Mouse (Mus musculus): Measurements from ENCODE around the gene Med11. TPM values are rescaled to one million over a fixed set of nuclear protein-coding genes. Genes with fewer than 3 reads are reported as not detected.

Med11 gene
- total and polyA plus RNA-seq, 2 experiments from 2014 or later = 21.2 to 35.6 TPM

GRCm38 (mm10) chr11:70435476-70435875 is 16.2 kb upstream of the Med11 start:
- no peak for TF ChIP-seq CTCF (IDR thresholded peaks at IDR 0.05; ENCODE audit: low read depth)
- no peaks in the 10 kb centered on the region for H3K27me3 ChIP-seq (ENCODE audit: insufficient read depth, low read length)
- no peak for DNase-seq
- no peak overlapping the region for H3K4me3 ChIP-seq (ENCODE audit: low read depth, low read length)
- H3K9me3 ChIP-seq (ENCODE audit: low read length) = no peaks in the 10 kb centered on the region
- H3K4me1 ChIP-seq (ENCODE audit: insufficient read depth) = peaks cover 9% of the 10 kb centered on the region
- 89% methylated on average over 5 of the region's 5 CpGs for WGBS
- no peak overlapping the region for H3K27ac ChIP-seq (ENCODE audit: low read depth, low read length)
- ATAC-seq = no peak
- no peak overlapping the region for H3K9ac ChIP-seq
- no peak overlapping the region for H3K4me2 ChIP-seq (ENCODE audit: low read depth)
- peaks cover 46% of the 10 kb centered on the region for H3K36me3 ChIP-seq (ENCODE audit: insufficient read depth)

GRCm38 (mm10) chr11:70437426-70437825 is 14.3 kb upstream of the Med11 start:
- Histone ChIP-seq H3K27me3 (ENCODE audit: insufficient read depth, low read length) (no peaks in the 10 kb centered on the region), H3K4me2 (ENCODE audit: low read depth) (no peak overlapping the region), H3K9me3 (ENCODE audit: low read length) (no peaks in the 10 kb centered on the region), H3K27ac (ENCODE audit: low read depth, low read length) (no peak overlapping the region), H3K4me3 (ENCODE audit: low read depth, low read length) (no peak overlapping the region), H3K36me3 (ENCODE audit: insufficient read depth) (peaks cover 50% of the 10 kb centered on the region), H3K4me1 (ENCODE audit: insufficient read depth) (peaks cover 9% of the 10 kb centered on the region), H3K9ac (no peak overlapping the region)
- no peak for DNase-seq
- TF ChIP-seq CTCF (IDR thresholded peaks at IDR 0.05; ENCODE audit: low read depth) = no peak
- no peak for ATAC-seq
- 89% methylated on average over 6 of the region's 6 CpGs for WGBS

GRCm38 (mm10) chr11:70438728-70439374 is 12.9 kb upstream of the Med11 start:
- Histone ChIP-seq H3K4me2 (ENCODE audit: low read depth) (no peak overlapping the region), H3K27ac (ENCODE audit: low read depth, low read length) (no peak overlapping the region), H3K9me3 (ENCODE audit: low read length) (no peaks in the 10 kb centered on the region), H3K4me1 (ENCODE audit: insufficient read depth) (peaks cover under 1% of the 10 kb centered on the region), H3K4me3 (ENCODE audit: low read depth, low read length) (no peak overlapping the region), H3K9ac (no peak overlapping the region), H3K27me3 (ENCODE audit: insufficient read depth, low read length) (no peaks in the 10 kb centered on the region), H3K36me3 (ENCODE audit: insufficient read depth) (peaks cover 50% of the 10 kb centered on the region)
- TF ChIP-seq CTCF (IDR thresholded peaks at IDR 0.05; ENCODE audit: low read depth) = no peak
- WGBS = 91% methylated on average over 7 of the region's 7 CpGs
- DNase-seq (no peak), ATAC-seq (no peak)

- peaks cover 50% of the 10 kb centered on the region for H3K36me3 ChIP-seq (ENCODE audit: insufficient read depth)
Observed at GRCm38 (mm10) chr11:70440637-70441036, 11.1 kb upstream of the Med11 start.

GRCm38 (mm10) chr11:70441882-70442281 is 9.8 kb upstream of the Med11 start:
- no peak for TF ChIP-seq CTCF (IDR thresholded peaks at IDR 0.05; ENCODE audit: low read depth)
- Histone ChIP-seq H3K27ac (ENCODE audit: low read depth, low read length) (no peak overlapping the region), H3K36me3 (ENCODE audit: insufficient read depth) (peaks cover 40% of the 10 kb centered on the region), H3K9me3 (ENCODE audit: low read length) (no peaks in the 10 kb centered on the region), H3K9ac (no peak overlapping the region), H3K27me3 (ENCODE audit: insufficient read depth, low read length) (no peaks in the 10 kb centered on the region), H3K4me2 (ENCODE audit: low read depth) (no peak overlapping the region), H3K4me1 (ENCODE audit: insufficient read depth) (no peaks in the 10 kb centered on the region), H3K4me3 (ENCODE audit: low read depth, low read length) (no peak overlapping the region)
- WGBS = 89% methylated on average over 7 of the region's 7 CpGs
- DNase-seq = no peak
- no peak for ATAC-seq

More at GRCm38 (mm10) chr11:70440637-70441036, 11.1 kb upstream of the Med11 start:
- H3K27ac ChIP-seq (ENCODE audit: low read depth, low read length) = no peak overlapping the region
- WGBS = 95% methylated on average over 4 of the region's 4 CpGs
- H3K9me3 ChIP-seq (ENCODE audit: low read length) = no peaks in the 10 kb centered on the region
- H3K4me2 ChIP-seq (ENCODE audit: low read depth) = no peak overlapping the region
- no peak overlapping the region for H3K4me3 ChIP-seq (ENCODE audit: low read depth, low read length)
- DNase-seq (no peak), ATAC-seq (no peak)
- no peaks in the 10 kb centered on the region for H3K4me1 ChIP-seq (ENCODE audit: insufficient read depth)
- no peak overlapping the region for H3K9ac ChIP-seq
- no peak for TF ChIP-seq CTCF (IDR thresholded peaks at IDR 0.05; ENCODE audit: low read depth)
- no peaks in the 10 kb centered on the region for H3K27me3 ChIP-seq (ENCODE audit: insufficient read depth, low read length)

GRCm38 (mm10) chr11:70443964-70444363 is 7.8 kb upstream of the Med11 start:
- no peak for DNase-seq

GRCm38 (mm10) chr11:70444667-70445066 is 7.1 kb upstream of the Med11 start:
- Histone ChIP-seq H3K4me1 (ENCODE audit: insufficient read depth) (no peaks in the 10 kb centered on the region), H3K27me3 (ENCODE audit: insufficient read depth, low read length) (no peaks in the 10 kb centered on the region), H3K27ac (ENCODE audit: low read depth, low read length) (no peak overlapping the region), H3K9ac (no peak overlapping the region), H3K4me3 (ENCODE audit: low read depth, low read length) (no peak overlapping the region), H3K36me3 (ENCODE audit: insufficient read depth) (peaks cover 12% of the 10 kb centered on the region), H3K4me2 (ENCODE audit: low read depth) (no peak overlapping the region), H3K9me3 (ENCODE audit: low read length) (no peaks in the 10 kb centered on the region)
- WGBS = 83% methylated on average over 6 of the region's 6 CpGs
- no peak for TF ChIP-seq CTCF (IDR thresholded peaks at IDR 0.05; ENCODE audit: low read depth)
- ATAC-seq = no peak
- no peak for DNase-seq

More at GRCm38 (mm10) chr11:70443964-70444363, 7.8 kb upstream of the Med11 start:
- H3K9me3 ChIP-seq (ENCODE audit: low read length) = no peaks in the 10 kb centered on the region
- no peak overlapping the region for H3K27ac ChIP-seq (ENCODE audit: low read depth, low read length)
- H3K4me3 ChIP-seq (ENCODE audit: low read depth, low read length) = no peak overlapping the region
- TF ChIP-seq CTCF (IDR thresholded peaks at IDR 0.05; ENCODE audit: low read depth) = no peak
- no peaks in the 10 kb centered on the region for H3K4me1 ChIP-seq (ENCODE audit: insufficient read depth)
- no peak for ATAC-seq
- no peaks in the 10 kb centered on the region for H3K27me3 ChIP-seq (ENCODE audit: insufficient read depth, low read length)
- peaks cover 19% of the 10 kb centered on the region for H3K36me3 ChIP-seq (ENCODE audit: insufficient read depth)
- 85% methylated on average over 3 of the region's 3 CpGs for WGBS
- no peak overlapping the region for H3K4me2 ChIP-seq (ENCODE audit: low read depth)
- no peak overlapping the region for H3K9ac ChIP-seq

Measured in forebrain, postnatal 0 days (tissue).